Mouse (Mus musculus): Measurements from ENCODE around the gene Ensa.
"Not testable (repeated sequence)": the region's sequence is repeated elsewhere in the genome, so short reads cannot be mapped to it uniquely, and the experiment has no call there.

Ensa gene

DNA sequence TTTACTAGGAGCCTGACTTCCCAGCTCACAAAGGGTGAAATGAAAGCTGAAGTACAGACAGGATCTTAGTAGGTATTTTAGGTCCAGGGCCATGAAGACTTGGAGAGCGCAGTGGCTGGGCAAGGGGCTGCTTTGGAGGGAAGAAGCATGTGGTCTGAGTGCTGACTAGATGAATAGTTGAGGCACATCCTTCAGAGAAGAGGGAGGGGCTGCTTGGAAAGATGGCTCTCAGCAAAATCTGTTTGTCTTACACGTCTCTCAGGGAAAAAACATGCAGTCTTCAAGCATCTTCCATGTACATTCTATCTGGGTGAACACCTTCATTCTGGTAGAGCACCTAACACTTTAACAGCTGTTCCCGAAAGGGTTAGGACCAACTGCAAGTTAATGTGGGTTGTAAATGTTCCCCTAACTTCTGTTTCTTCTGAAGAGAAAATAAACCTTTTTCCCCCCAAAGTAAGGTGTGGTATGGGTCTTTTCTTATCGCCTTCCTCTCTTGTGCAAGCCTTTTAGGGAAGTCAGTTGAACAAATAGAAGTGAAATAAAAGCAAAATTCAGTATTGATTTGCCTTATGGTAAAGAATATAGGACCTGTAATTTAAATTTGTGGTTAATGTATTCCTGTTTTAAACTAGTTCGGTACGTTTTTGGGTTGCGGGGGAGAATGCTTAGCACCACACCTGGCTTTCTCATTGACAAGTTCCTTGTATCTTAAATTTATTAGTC, 38.1 kb downstream of the Ensa start:
- no peak for DNase-seq (ENCODE audit: low spot score)

DNA sequence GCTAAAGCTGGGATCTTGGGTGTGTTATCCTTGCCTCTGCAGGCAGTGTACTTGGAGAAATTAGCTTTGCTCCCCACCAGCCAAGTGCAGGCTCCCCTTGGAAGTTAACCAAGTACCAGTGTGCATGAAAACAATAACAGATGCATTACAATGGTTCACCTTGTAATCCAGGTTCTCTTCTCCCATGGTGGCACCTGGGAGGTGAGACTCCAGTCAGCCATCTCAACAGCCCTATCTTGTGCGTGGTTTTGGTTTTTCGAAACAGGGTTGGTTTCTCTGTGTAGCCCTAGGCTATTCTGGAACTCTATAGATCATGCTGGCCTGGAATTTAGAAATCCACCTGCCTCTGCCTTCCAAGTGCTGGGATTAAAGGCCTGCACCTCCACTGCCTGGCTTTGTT, 38.7 kb downstream of the Ensa start:
- no peak for DNase-seq (ENCODE audit: low spot score)

DNA sequence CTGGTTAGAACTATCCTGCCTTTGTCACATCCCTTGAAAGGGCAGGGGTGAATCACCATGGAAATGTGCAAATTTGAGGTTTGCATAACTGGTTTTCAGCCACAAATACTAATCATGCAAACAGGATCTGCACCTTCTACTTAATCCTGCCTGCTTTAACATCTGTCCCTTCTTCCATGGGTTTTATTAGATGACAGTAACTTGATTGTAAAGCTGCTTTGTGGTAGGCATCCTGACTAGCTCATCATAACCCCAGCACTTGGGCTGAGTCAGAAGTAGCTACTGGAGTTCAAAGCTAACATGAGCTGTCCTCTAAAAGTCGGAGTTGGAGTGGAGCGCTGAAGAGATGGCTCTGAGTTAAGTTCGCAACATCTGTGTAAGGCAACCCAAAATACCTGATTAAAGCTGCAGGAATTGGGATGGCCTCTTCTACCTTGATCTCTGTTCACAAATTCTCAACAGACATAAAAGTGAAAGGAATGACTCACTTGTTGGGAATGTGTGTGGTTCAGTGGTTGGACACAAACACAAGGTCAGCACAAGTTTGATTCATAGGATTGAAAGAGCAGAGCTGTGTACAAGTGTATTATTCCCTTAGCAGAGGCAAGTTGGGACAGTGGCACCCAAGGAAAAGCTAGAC, 39.3 kb downstream of the Ensa start:
- DNase-seq (ENCODE audit: low spot score) = no peak

DNA sequence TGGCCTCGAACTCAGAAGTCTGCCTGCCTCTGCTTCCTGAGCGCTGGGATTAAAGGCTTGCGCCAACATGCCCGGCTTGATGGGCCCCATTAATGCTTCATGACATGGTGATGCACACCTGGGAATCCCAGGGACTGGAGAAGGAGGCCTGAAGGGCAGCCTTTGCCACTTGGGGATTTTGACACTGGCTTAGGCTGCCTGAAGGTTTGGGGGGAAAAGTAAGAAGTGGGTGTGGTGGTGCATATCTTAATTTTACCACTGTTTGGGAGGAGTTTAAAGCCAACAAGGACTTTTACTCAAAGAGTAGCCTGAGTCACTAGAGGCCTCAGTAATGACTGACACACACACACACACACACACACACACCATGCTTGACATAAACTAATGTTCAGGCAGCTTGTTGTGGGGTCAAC, 40.2 kb downstream of the Ensa start:
- no peak for DNase-seq (ENCODE audit: low spot score)

DNA sequence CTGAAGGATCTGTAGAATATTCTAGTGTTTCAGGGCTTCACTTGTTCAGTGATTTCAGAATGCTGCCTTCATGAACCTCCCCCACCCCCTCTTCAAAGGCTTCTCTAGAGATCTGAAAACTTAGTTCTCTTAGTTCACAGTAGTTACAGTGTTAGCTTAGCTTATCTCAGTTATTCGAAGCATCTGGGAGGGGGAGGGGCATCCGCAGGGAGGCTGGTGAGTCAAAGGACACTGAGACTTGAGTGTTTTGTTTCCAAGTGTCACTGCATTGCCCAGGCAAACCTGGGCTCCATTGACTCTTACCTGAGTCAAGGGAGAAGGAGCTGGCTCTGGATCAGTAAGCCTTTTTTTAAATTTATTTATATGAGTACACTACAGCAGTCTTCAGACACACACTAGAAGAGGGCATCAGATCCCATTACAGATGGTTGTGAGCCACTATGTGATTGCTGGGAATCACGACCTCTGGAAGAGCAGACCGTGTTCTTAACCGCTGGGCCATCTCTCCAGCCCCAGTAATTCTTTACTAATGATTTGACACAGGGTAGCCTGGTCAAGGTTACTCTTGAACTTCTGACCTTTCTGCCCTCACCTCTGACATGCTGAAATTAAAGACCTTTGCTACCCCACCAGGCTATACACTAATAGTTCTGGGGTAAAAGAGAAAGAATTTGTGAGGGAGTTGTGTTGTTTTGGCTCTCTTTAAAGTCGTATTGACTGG, 41.5 kb downstream of the Ensa start:
- peak; percentile 92 for DNase-seq (ENCODE audit: low spot score)

DNA sequence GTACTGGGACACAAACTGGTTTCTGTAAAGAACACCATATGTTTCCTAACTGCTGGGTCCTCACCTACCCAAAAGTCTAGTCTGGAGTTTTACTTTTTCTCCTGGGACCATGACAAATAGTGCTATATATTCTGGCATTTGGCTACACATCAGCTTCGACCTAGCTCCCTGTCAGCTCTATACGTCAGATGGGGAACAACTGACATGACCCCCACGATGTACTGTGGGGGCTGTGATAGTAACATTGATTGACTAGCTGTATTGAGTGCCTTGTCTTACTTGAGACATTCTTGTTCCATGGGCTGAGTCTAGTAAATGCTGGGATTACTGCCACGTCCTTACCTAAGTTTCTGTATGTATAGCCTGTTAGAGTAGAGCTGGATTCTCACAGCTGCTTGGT, 42.7 kb downstream of the Ensa start:
- no peak for DNase-seq (ENCODE audit: low spot score)

DNA sequence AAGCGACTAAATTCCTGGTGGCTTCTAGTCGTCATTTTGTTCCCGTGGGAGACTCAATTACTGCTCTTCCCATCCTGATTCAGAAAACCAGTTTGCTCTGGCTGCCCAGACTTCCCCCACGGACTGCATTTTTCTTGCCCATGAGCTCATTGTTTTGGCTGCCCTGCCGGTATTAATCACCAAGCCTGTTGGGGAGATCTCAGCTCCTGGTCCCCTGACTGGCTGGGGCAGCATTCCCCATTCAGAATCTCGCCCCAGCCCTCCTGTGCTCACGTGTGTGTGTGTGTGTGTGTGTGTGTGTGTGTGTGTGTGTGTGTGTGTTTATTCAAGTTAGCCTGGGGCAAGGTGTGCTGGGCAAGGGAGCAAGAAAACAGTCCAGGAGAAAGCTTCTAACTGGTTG, 43.2 kb downstream of the Ensa start:
- peak; percentile 60 for DNase-seq (ENCODE audit: low spot score)

DNA sequence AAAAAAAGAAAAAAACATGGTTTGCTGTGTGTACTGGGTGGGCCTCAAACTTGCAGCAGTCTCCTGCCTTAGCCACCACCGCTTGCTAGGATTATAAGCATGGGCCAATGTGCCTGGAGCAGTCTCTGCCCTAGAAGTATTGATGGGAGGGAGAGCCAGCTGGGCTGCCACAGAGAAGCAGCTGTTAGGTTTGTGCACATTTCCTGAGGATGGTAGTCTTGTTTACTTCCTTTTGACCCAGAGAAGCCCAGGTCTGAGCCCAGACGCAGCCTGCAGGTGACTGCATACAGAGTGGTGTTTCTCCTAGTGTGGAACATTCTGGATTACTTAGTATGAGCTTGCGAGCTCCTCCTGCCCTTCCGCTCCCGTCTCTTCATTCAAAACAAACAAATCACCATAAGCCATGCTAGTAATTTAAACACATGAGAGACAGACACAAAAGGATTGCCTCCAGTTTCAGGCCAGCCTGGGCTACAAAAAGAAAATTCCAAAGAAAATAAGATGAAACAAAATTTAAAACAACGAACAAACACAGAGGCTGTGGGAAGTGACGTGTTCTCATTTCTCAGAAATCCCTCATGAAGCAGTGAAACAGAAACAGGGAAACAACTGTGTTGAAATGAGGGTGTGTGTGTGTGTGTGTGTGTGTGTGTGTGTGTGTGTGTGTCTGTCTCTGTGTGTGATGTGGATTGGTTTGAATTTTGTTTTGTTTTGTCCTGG, 44.0 kb downstream of the Ensa start:
- no peak for DNase-seq (ENCODE audit: low spot score)

DNA sequence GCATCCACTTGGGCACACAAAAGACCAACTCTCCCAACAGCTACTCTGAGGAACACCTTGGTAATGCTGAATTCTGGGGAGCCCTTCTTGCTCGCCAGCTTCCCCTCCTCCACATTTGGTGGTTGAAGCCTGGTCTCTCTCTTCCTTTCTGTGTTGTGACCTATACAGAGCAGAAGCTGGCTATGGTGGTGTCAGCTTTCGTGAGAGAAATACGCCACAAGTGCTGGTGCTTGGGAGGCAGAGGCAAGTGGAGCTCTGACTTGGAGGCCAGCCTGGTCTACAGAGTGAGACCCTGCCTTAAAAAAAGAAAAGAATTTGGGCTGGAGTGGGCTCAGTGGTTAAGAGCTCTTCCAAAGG, 44.5 kb downstream of the Ensa start:
- no peak for DNase-seq (ENCODE audit: low spot score)

DNA sequence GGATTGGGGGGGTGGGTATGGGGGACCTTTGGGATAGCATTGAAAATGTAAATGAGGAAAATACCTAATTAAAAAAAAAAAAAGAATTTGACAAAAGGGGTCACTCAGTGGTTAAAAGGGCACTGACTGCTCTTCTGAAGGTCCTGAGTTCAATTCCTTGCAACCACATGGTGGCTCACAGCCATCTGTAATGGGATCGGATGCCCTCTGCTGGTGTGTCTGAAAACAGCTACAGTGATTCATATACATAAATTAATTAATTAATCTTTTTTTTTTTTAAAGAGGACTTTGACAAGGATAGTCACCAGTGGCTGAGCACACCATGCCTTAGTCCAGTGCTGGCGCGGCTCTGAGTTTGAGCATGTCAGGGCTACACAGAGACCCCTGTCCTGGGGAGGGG, 45.6 kb downstream of the Ensa start:
- not testable (repeated sequence) for DNase-seq (ENCODE audit: low spot score)

DNA sequence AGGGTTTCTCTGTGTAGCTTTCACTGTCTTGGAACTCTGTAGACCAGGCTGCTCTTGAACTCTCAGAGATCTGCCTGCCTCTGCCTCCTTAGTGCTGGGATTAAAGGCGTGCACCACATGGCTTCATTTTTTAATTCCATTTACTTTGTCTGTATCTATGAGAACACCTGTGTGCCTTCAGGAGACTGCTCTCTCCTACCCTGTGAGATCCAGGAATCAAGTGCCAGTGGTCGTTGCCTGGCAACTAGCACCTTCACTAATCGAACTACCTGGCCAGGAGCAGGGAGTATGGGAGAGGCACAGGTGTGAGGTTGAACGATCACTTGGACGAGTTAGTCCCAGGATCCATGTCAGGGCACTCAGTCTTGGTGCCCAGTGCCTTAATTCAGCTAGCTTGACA, 46.4 kb downstream of the Ensa start:
- DNase-seq (ENCODE audit: low spot score) = no peak

DNA sequence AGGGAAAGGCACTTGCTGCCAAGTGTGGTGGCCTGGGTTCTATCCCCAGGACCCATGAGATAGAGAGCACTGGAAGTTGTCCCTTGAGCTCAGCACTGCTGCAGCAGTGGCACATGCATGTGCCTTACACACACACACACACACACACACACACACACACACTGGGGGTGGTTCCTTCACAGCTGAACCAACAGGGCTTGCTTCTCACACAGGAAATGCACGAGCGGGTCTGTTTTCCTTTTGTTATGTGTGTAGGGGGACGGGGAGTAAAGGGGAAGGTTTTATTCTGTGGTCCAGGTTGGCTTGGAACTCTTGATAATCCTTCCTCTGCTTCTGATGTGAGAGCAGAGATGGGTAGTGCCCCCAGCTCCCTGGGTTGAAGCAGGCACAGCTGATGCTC, 47.7 kb downstream of the Ensa start:
- DNase-seq (ENCODE audit: low spot score) = no peak

DNA sequence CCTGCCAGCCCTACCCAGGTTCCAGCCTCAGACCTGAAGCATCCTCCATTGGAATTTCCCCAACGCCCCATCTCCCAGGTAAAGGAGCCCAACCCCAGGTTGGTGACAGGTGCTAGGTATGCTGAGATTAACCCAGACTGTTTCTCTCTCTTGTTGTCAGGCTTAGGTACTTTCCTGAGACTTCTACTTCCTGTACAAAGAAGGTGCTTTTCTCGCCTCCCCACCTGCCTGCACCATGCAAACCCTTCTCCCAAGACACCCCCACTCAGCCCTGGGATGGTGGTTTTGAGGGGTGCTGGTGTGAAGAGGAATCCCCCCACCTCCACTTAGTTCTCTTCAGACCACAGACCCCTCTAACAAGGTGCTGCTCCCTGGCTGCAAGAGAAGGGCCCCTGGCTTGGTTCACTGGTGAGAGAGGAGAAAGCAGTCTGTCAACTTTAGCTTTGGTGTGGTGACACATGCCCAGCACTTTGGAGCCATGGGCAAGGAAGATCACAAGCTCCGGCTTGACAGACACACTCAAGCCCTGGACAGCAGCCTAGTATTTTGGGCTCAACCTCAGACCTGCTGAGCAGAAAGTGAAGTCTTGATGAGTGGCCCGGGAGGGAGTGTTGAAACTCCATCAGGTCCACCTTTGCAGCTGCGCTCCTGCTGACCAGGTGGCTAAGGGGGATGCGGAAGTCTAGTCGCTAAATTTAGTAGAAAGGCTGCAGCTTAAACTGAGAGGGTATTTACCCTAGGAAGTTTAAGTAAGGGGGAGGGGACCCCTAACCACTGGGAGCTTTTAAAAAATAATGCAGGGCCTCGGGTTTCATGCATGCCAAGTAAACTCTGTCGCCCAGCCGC, 48.3 kb downstream of the Ensa start:
- DNase-seq (ENCODE audit: low spot score) = no peak

DNA sequence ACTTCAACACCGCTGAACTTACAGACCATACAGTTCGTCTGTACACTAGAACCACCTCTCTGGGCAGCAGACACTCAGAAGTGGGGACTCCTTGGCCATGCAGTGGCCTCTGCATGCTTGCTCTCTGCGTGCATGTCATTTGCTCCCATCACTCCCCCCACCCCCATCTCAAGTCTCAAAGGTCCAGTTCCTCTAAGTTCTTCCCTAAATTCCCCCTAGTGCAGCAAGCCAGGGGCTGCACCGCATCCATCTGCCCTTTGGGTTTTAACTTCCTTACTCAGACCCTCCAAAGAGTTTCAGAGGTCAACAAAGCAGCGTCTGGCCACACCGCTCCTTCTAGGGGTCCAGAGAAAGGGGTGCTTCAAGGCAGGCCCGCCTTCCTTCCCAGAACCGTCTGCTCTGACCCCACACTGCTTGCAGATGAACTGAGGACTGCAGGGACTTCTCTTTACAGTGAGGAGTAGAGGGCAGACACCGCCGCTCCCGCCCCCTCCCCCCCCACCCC, 49.0 kb downstream of the Ensa start:
- DNase-seq (ENCODE audit: low spot score) = peak; percentile 44

DNA sequence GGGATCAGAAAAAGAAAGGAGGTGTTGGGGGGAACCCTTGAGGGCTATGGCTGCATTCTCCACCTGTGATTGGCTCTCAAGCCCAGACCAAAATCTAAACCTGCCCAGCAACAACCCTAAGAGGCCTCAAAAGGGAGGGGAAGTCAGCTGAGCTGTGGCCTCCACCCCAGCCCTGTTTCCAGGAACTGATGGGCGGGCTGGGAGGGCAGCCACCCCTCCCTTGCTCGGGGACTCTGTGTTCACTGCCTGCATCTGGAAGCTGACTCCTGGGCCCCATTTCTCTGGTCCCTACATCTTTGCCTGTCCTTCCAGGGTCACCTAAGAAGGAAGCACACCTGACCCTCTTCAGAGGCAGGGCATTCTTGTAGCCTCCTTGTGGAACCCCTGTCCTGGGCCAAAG, 49.4 kb downstream of the Ensa start:
- peak; percentile 89 for DNase-seq (ENCODE audit: low spot score)

DNA sequence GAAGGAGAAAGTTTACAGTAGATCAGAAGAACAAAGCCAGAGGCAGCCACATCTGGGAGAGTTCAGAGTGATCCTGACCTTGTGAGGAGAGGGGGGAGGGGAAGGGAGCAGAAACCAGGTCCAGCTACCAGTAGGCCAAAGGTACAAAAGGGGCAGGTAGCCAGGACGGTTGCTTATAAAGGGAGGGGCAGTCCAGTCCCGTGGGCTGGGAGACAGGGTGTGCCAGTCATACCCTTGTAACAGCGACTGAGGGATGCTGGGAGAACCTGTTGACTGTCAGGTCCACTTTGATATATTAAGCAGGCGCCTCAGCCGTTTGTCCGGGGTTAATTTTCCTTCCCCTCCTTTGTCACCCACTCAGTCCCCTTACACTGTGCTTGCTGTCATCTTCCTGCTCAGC, 50.0 kb downstream of the Ensa start:
- DNase-seq (ENCODE audit: low spot score) = peak; percentile 89

DNA sequence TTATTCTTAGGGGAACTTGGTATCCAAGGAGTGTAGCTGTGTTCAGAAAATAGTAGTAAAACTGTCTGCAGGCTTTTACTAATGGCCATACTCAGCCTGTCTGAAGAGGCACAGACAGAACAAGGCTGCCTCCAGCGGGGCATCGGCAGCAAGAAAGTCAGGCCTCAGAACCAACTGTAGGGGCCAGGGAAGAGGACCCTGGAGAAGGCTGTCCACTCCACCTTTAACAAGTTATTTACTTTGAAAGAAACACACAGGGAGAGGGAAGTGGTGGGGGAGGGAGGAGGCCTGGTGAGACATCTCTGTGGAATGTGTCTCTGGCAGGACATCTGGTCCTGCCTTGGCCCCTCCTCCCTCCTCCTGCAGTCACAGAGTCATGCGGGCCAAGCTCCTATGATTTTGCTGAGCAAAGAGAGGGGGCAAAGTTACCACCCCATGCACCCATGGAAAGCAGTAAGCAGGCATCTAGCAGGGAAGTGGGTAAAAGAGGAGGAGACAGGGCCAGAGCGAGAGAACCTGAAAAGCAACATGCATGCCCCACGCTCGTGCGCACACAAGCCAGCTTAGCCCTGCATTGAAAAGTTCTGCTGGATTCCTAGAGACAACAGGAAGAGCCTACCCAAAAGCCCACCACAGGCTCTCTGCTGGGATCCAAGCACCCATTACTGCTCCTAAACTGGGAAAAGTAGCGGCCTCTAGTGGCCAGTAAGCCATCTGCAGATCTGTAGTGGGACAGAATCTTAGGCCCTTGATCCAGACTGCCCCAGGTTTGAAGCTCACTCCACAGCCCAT, 50.7 kb downstream of the Ensa start:
- DNase-seq (ENCODE audit: low spot score) = peak; percentile 93

DNA sequence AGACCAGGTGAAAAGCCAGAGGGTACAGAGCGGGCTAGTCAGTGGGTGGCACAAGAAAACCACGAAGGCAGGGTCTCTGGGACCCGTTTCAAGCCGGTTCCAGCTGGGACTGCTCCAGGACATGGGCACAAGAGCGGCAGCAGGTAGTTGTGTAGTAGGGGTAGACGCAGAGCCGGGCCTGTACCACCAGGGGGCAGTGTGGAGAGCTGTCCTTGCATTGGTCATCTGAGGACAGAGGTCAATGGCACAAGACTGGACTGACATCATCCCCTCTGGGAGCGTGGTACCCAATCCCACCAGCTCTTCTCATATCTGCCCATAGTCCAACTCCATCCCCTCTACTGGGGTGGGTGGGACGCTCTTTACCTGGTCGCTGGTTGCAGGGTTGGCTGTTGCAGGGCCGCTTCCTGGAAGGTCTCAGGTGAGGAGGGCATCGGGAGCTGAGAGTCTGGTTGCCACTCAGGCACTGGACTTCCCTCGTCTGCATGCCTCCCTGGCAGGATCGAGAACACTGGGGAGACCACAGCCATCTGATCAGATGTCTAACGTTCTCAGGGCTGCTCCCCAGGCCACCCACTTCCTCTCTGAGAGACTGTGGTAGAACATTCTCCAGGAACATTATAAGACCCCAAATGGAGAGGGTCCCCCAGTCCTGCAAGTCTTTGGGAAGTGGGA, 52.1 kb downstream of the Ensa start:
- peak; percentile 78 for DNase-seq (ENCODE audit: low spot score)

DNA sequence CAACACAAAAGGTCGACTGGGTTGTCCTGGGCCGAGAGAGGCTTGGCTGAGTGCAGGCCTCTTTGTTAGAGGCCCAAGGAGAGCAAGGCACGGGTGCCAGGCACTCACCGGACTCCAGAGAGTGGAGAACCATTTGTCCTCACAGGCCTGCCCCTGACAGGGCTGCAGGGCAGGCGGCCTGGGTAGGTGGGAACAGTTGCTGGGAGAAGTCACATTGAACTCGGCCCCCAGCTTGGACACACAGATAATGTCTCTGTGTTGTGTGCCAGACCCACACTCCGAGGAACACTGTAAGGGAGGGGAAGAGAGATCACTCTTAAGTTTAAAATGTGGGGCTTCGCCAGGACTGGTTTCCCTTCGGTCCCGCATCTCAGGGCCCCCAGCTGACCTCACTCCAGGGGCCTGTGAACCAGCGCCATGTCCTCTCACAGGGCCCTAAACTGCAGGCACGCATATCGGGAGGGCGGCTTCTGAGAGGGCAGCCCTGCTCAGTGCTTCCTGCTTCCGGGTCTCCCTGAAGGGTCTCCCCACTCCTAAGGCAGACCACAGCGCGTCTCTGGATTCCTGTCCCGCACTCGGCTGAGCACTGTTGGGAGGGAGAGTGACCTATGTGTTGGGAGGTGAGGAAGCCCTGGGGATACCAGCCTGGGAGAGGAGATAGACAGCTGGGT, 52.8 kb downstream of the Ensa start:
- DNase-seq (ENCODE audit: low spot score) = no peak

DNA sequence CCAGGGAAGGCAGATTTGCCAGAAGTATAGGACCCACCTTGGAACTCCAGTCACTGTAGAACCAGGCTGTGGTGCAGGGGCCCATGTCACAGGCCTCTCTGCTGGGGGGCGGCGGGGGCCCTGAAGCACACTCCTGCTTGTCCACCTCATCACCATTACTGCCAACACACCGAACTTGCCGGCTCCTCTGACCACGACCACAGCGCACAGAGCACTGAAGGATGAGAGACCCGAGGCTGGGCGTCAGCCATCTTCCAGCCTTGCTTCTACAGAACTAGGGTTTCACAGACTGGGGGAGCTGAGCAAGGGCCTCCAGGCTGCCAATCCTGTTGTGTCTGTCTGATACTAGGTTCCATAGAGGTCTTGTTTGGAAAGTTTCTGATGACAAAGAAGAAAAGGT, 54.8 kb downstream of the Ensa start:
- DNase-seq (ENCODE audit: low spot score) = no peak

Data from yolk sac, embryonic 10.5 days (tissue).